Mouse (Mus musculus): ENCODE results near the gene Pdp2. TPM values are rescaled to one million over a fixed set of nuclear protein-coding genes. Genes with fewer than 3 reads are reported as not detected.
"Not testable (repeated sequence)": the region's sequence is repeated elsewhere in the genome, so short reads cannot be mapped to it uniquely, and the experiment has no call there.

Gene Pdp2
- polyA plus RNA-seq, 1 experiment from 2014 or later = 12.2 TPM

GRCm38 (mm10) chr8:104577606-104578005, 13.6 kb upstream of the Pdp2 start:
- not testable (repeated sequence) for H3K27me3 ChIP-seq (replicated peaks; ENCODE audit: control insufficient read depth, insufficient read depth, low read length); H3K4me1 ChIP-seq (replicated peaks; ENCODE audit: control insufficient read depth, insufficient read depth, low read length); ATAC-seq; H3K4me2 ChIP-seq (replicated peaks; ENCODE audit: low read depth); H3K9me3 ChIP-seq (ENCODE audit: control insufficient read depth); H3K27ac ChIP-seq (ENCODE audit: low read depth, low read length); H3K4me3 ChIP-seq (ENCODE audit: low read depth, low read length); H3K36me3 ChIP-seq (ENCODE audit: control insufficient read depth, insufficient read depth); H3K9ac ChIP-seq (ENCODE audit: low read depth, low read length)
- peak; percentile 10; the same call in 1 of the 2 replicates for TF ChIP-seq CTCF (IDR thresholded peaks at IDR 0.05; ENCODE audit: low read depth)
- WGBS = 78% methylated on average over 17 of the region's 17 CpGs

GRCm38 (mm10) chr8:104584522-104584921, 6.7 kb upstream of the Pdp2 start:
- Histone ChIP-seq H3K4me3 (ENCODE audit: low read depth, low read length) (no peak overlapping the region), H3K9me3 (ENCODE audit: control insufficient read depth) (no peaks in the 10 kb centered on the region), H3K36me3 (ENCODE audit: control insufficient read depth, insufficient read depth) (no peaks in the 10 kb centered on the region), H3K4me2 (replicated peaks; ENCODE audit: low read depth) (no peak overlapping the region), H3K9ac (ENCODE audit: low read depth, low read length) (no peak overlapping the region), H3K27ac (ENCODE audit: low read depth, low read length) (no peak overlapping the region), H3K4me1 (replicated peaks; ENCODE audit: control insufficient read depth, insufficient read depth, low read length) (no peaks in the 10 kb centered on the region), H3K27me3 (replicated peaks; ENCODE audit: control insufficient read depth, insufficient read depth, low read length) (no peaks in the 10 kb centered on the region)
- TF ChIP-seq CTCF (IDR thresholded peaks at IDR 0.05; ENCODE audit: low read depth) = no peak
- 54% methylated on average over 1 of the region's 1 CpGs for WGBS
- peak; percentile 79 for ATAC-seq

- no peaks in the 10 kb centered on the region; the same call in 1 of the 2 replicates for H3K4me1 ChIP-seq (replicated peaks; ENCODE audit: control insufficient read depth, insufficient read depth, low read length)
- peaks cover 17% of the 10 kb centered on the region for H3K36me3 ChIP-seq (ENCODE audit: control insufficient read depth, insufficient read depth)
- no peak overlapping the region for H3K4me2 ChIP-seq (replicated peaks; ENCODE audit: low read depth)
- WGBS = 86% methylated on average over 3 of the region's 3 CpGs
- ATAC-seq = no peak
- no peak for TF ChIP-seq CTCF (IDR thresholded peaks at IDR 0.05; ENCODE audit: low read depth)
- H3K27me3 ChIP-seq (replicated peaks; ENCODE audit: control insufficient read depth, insufficient read depth, low read length) = no peaks in the 10 kb centered on the region
- no peak overlapping the region for H3K9ac ChIP-seq (ENCODE audit: low read depth, low read length)
- H3K27ac ChIP-seq (ENCODE audit: low read depth, low read length) = no peak overlapping the region
- H3K9me3 ChIP-seq (ENCODE audit: control insufficient read depth) = no peaks in the 10 kb centered on the region
- no peak overlapping the region for H3K4me3 ChIP-seq (ENCODE audit: low read depth, low read length)
Observed at GRCm38 (mm10) chr8:104590284-104590683, 967 bp upstream of the Pdp2 start.

- ATAC-seq = no peak
- peak overlapping the region; percentile 69 for H3K4me3 ChIP-seq (ENCODE audit: low read depth, low read length)
- 1% methylated on average over 9 of the region's 9 CpGs for WGBS
Observed at GRCm38 (mm10) chr8:104591856-104592255, 605 bp downstream of the Pdp2 start.

GRCm38 (mm10) chr8:104592566-104592965, 1.3 kb downstream of the Pdp2 start:
- Histone ChIP-seq H3K4me2 (replicated peaks; ENCODE audit: low read depth) (peak overlapping the region; percentile 80; the same call in 1 of the 2 replicates), H3K9ac (ENCODE audit: low read depth, low read length) (no peak overlapping the region), H3K4me3 (ENCODE audit: low read depth, low read length) (no peak overlapping the region), H3K36me3 (ENCODE audit: control insufficient read depth, insufficient read depth) (peaks cover 29% of the 10 kb centered on the region), H3K27me3 (replicated peaks; ENCODE audit: control insufficient read depth, insufficient read depth, low read length) (no peaks in the 10 kb centered on the region), H3K9me3 (ENCODE audit: control insufficient read depth) (no peaks in the 10 kb centered on the region), H3K4me1 (replicated peaks; ENCODE audit: control insufficient read depth, insufficient read depth, low read length) (no peaks in the 10 kb centered on the region; the same call in 1 of the 2 replicates), H3K27ac (ENCODE audit: low read depth, low read length) (no peak overlapping the region)
- ATAC-seq = no peak
- no peak for TF ChIP-seq CTCF (IDR thresholded peaks at IDR 0.05; ENCODE audit: low read depth)
- WGBS = 46% methylated on average over 6 of the region's 6 CpGs

More at GRCm38 (mm10) chr8:104591856-104592255, 605 bp downstream of the Pdp2 start:
- Histone ChIP-seq H3K9me3 (ENCODE audit: control insufficient read depth) (no peaks in the 10 kb centered on the region), H3K4me1 (replicated peaks; ENCODE audit: control insufficient read depth, insufficient read depth, low read length) (no peaks in the 10 kb centered on the region; the same call in 1 of the 2 replicates), H3K27ac (ENCODE audit: low read depth, low read length) (peak overlapping the region; percentile 81), H3K27me3 (replicated peaks; ENCODE audit: control insufficient read depth, insufficient read depth, low read length) (no peaks in the 10 kb centered on the region), H3K4me2 (replicated peaks; ENCODE audit: low read depth) (peak overlapping the region; percentile 80), H3K36me3 (ENCODE audit: control insufficient read depth, insufficient read depth) (peaks cover 29% of the 10 kb centered on the region), H3K9ac (ENCODE audit: low read depth, low read length) (peak overlapping the region; percentile 40)
- TF ChIP-seq CTCF (IDR thresholded peaks at IDR 0.05; ENCODE audit: low read depth) = no peak

GRCm38 (mm10) chr8:104593536-104594325, 2.5 kb downstream of the Pdp2 start:
- H3K9ac ChIP-seq (ENCODE audit: low read depth, low read length) = no peak overlapping the region
- H3K4me2 ChIP-seq (replicated peaks; ENCODE audit: low read depth) = no peak overlapping the region
- H3K27me3 ChIP-seq (replicated peaks; ENCODE audit: control insufficient read depth, insufficient read depth, low read length) = no peaks in the 10 kb centered on the region
- 92% methylated on average over 31 of the region's 31 CpGs for WGBS
- no peaks in the 10 kb centered on the region for H3K9me3 ChIP-seq (ENCODE audit: control insufficient read depth)
- ATAC-seq = no peak
- H3K27ac ChIP-seq (ENCODE audit: low read depth, low read length) = no peak overlapping the region
- no peaks in the 10 kb centered on the region; the same call in 1 of the 2 replicates for H3K4me1 ChIP-seq (replicated peaks; ENCODE audit: control insufficient read depth, insufficient read depth, low read length)
- no peak overlapping the region for H3K4me3 ChIP-seq (ENCODE audit: low read depth, low read length)
- no peak for TF ChIP-seq CTCF (IDR thresholded peaks at IDR 0.05; ENCODE audit: low read depth)
- peaks cover 29% of the 10 kb centered on the region for H3K36me3 ChIP-seq (ENCODE audit: control insufficient read depth, insufficient read depth)

Data from intestine, postnatal 0 days (tissue).